Mouse (Mus musculus) layer of hippocampus, adult 18-20 months (tissue): ENCODE results near the gene Grifin. TPM values are rescaled to one million over a fixed set of nuclear protein-coding genes. Genes with fewer than 3 reads are reported as not detected.
A peak's percentile ranks its signal among the peaks of the same experiment; 100 is the strongest.

ENCODE experiments used
- DNase-seq, 2 experiments: peaks; one replicate each; pipeline ENCODE4 v3.0.0; 2022; ENCODE audit warnings: low spot score in 2 of 2
- long read RNA-seq: library from polyadenylated mRNA; stranded (forward); transcript quantifications from one replicate; pipeline ENCODE4 v2.0.0, GENCODE M21; 2021
- total RNA-seq, 2 experiments: library from RNA; stranded (reverse); gene quantifications; 2 replicates each; pipeline ENCODE4 v1.2.3; 2021

The Grifin gene
- total RNA-seq = not detected
- long read RNA-seq = 0 reads

- DNase-seq = no peak
Measured at GRCm38 (mm10) chr5:140564896-140565295, at the start of gene Grifin. Gene Grifin, minus strand, starts transcription at chr5:140565071.

DNA sequence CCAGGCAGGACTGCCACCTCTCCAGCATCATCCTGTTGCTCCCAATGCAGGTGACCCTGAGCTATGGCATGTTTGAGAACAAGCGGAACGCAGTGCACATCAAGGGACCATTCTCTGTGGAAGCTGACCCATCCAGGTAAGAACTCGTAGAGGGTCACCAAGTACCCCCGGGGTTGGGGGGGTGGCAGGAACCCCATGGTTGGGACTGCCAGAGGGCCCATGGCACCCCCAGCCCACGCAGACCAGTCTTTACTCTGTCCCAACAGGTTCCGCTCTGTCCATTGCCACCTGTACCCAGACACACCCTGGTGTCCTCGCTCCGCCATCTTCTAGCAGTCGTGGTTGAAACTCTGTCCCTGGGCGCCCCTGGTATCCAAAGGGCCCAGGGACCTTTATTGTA is 49.3 kb upstream of the Grifin start:
- no peak for DNase-seq

DNA sequence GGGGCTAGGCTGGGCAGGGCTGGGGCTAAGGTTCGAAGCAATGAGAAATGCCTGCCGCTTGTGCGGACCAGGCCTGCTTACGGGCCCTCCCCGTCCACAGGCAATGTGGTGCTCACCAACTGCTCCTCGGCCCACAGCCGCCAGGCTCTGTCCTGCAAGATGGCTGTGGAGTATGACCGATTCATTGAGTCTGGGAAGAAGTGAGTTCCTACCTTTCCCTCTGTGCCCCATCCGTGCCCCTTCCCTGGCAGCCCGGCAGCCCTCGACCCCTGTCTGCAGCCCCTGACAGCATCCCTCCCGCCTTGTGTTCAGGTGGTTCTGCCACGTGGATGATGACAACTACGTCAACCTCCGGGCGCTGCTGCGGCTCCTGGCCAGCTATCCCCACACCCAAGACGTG is 47.3 kb upstream of the Grifin start:
- no peak for DNase-seq

DNA sequence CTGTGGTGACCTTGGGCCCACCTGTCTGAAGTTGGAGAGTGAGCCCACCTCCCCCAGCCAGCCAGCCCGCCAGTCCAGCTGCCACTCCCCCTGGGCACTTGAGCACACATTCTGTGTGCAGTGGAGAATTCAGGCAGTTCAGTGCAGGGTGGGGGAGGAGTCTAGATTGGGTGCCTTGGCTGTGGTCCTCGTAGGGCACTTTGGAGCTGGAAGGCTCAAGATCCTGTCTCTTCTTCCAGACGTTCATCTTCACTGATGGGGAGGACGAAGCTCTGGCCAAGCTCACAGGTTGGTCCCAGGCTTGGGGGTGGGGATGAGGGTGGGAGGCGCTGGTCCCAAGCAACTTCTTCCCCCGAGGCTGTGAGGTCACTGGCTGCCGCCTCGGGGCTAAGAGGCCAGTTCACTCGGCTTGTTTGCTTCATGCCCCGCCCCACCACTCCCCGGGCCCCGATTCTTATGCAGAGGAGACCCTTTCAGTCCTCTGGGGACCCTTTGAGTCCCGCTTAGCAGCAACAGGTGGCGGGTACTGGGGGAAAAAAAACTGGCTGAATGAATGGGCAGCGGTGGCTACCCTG is 46.8 kb upstream of the Grifin start:
- DNase-seq = peak in 1 of 2 experiments; percentile 13

GRCm38 (mm10) chr5:140611021-140611583 is 46.2 kb upstream of the Grifin start:
- DNase-seq = peak in 1 of 2 experiments; percentile 68

- DNase-seq = peak in 1 of 2 experiments; percentile 14
Measured at GRCm38 (mm10) chr5:140610273-140611011, 45.6 kb upstream of the Grifin start.

DNA sequence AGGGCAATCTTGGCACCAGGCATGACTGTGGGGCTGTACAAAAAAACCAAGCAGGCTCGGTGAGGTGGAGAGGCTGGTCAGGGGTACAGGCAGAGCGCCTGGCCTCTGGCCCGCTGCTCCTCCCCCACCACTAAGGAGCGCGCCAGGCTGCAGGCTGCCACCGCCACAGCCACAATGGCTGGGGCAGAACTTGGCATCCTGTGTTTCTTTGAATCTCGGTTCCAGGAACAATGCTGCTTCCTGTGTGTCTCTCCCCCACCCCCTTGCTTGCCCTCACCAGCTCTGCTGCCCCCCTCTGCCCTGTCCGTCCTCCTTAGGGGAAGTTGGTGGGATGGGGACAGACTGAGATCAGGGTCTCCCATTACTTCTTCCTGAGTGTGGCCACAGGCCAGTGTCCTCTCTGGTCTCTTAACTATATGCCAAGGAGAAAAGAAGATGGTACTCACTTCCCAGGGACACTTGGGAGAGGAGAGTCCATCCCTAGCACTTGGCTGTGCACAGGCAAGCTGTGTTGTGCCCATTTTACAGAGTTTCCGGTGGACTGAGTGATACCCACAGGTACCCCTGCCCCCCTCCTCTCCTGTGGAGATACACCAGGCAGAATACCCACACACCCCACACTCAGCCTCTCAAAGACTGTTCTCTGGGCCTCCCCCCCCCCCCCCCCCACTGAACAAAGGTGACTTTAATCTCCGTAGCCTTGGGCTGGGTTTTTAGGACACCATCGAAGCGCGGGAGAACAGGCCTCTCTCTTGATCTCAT is 44.8 kb upstream of the Grifin start:
- DNase-seq = peak in 1 of 2 experiments; percentile 63

GRCm38 (mm10) chr5:140608634-140609015 is 43.8 kb upstream of the Grifin start:
- DNase-seq = no peak

DNA sequence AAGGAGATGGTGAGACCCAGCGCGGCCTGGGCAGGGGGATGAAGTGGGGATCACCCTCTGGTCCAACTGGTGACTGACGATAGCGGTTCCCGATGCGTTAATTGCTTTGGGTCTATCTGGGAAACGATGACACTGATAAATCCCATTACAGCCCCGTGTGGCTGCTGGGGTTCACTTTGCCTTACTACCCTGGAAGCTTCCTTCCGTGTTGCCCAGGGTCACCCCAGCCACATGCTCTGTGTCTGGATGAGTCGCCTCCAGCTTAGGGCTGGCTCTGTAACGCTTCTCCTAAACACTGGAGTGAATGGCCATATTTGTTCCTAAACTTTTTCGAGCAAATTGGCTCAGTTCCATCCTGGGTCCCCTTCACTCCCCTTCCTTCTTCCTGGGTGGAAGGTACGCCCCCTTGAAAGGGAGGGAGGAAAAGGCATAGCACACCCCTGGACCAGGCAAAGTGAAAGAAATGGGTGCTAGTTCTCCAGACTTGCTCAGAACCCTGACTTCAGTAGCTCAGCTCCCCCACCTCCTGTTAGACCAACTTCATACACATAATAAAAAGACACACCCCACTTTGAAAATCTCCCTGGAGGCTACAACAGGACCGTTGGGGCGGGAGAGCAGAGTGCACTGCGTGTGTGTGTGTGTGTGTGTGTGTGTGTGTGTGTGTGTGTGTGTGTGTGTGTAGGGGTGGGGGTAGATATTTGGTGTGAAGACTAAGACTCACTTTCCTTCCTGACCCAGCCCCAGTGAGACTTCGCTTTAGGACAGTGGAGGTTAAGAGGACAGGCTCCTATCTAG is 43.2 kb upstream of the Grifin start:
- no peak for DNase-seq

DNA sequence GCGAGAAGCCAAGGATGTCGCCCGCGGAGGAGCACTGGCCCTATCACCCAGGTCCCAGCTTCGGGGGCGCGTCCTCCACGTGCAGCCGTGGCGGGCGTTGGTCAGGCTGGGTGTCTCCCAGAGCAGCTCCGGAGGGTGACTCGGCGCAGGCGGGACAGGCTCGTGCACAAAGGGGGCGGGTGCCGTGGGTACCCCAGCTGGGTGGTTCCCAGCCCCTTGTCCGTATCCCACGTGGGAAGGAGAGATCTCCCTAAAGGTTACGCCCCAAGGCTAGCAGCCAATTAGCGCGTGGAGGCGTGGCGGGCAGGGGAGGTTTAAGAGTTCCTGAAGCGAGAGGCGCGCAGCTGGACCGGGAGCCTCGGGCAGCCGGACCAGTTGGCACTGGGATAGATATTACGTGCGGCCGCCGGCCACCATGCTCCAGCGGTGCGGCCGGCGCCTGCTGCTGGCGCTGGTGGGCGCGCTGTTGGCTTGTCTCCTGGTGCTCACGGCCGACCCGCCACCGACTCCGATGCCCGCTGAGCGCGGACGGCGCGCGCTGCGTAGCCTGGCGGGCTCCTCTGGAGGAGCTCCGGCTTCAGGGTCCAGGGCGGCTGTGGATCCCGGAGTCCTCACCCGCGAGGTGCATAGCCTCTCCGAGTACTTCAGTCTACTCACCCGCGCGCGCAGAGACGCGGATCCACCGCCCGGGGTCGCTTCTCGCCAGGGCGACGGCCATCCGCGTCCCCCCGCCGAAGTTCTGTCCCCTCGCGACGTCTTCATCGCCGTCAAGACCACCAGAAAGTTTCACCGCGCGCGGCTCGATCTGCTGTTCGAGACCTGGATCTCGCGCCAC is 42.3 kb upstream of the Grifin start, which contains the start of gene Lfng:
TSS of gene Lfng (plus strand) at position 320 of the 835 bp plus-strand sequence.
- DNase-seq = peak; percentile 67 to 76

DNA sequence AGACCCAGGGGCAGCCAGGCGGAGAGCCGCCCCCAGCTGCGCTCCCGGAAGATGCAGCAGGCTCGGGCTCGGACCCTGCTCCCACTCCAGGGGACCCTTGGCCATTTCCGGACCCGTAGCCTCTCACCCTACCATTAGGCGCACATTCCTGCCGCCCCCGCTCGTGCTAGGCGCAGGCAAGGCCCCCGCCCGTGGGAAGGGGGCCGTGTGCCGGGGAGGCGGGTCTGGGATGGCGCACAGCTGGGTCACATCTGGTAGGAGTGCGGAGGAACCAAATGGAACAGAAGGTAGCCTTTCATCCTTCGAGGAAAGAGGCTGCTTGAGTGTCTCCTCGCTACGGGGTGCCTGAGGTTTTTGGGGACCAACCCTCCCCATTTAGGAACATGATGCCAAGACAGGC is 41.5 kb upstream of the Grifin start:
- no peak for DNase-seq

DNA sequence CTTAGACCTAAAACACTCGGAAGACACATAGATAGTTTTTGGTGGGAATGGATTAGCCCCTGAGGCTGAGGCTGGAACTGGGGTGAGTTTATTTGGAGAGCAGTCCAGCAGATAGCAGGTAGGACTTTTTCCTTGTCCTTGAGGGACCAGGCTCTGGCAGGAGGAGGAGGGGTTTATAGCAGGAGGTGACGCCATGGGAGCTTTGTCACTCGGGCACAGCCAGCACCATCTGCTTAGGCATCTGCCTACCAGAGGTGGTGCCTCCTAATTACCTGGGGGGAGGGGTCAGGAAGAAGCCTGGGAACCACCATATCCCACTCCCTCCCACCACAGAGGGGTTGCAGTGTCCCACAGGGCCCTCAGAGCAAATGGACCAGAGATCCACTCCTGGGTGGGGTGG is 40.4 kb upstream of the Grifin start:
- no peak for DNase-seq

DNA sequence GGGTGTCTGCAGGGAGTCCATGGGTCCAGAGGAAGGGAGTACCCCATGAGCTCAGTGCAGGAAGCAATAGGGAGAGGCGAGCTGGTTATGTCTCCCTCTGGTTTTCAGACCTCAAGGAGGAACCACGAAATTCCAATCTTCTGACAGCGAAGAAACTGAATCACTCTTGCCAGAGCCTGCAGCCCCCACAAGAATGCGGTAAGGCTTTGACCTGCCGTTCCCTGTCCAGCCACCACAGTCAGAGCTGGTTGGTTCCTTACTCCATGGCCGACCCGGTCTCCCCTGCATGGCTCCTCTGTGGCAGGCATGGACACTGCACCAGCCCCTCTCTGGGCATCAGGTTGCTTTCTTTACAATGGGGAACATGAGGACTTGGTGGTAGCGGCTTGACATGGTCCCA is 39.5 kb upstream of the Grifin start:
- DNase-seq = no peak

DNA sequence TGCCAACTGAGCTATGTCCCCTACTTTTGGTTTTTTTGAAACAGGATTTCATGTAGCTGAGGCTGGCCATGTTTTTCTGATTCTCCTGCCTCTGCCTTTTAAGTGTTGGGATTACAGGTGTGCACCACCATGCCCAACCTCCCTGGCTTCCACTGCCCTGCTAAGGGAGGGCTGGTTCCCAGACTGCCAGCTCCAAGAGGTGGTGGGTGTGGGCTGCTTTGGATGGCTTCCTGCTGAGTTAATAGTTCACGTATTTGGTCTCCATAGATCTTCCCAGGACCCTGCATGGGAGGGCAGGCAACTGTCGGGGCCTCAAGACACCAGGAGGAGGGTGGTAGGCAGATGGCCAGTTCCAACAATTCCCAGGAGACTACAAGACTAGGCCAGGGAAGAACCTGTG is 37.7 kb upstream of the Grifin start:
- DNase-seq = no peak

GRCm38 (mm10) chr5:140601712-140602111 is 36.8 kb upstream of the Grifin start:
- DNase-seq = no peak

- DNase-seq = no peak
Measured at GRCm38 (mm10) chr5:140599939-140600338, 35.1 kb upstream of the Grifin start.

GRCm38 (mm10) chr5:140597787-140598186 is 32.9 kb upstream of the Grifin start:
- DNase-seq = no peak

- no peak for DNase-seq
Measured at GRCm38 (mm10) chr5:140596927-140597588, 32.2 kb upstream of the Grifin start.

GRCm38 (mm10) chr5:140596426-140596825 is 31.6 kb upstream of the Grifin start:
- DNase-seq = no peak

DNA sequence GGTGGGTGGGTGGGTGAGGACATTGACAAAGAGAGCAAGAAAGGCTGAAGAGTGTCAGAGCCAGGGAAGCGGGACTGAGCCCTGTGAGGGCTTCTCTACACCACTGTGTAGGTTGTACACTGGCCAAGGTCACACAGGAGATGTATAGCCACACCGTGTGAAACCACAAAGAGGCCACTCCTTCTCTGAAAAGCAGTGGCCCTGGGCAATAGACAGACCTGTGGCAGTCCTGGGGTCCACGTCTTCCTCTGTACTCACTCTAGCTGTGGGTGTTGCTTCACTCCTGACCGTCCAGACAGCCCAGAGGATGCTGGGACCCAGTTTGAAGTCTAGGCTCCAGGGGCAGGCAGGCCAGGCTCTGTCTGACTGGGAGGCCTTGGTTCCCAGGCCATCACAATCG is 30.0 kb upstream of the Grifin start:
- DNase-seq = no peak
